Mouse (Mus musculus) cerebral cortex, adult 2 months (tissue): ENCODE measurements around the gene Olfr1432.

Source experiments
- WGBS: fragments of 180-500 bp; shearing (Covaris S2); methylation state at CpG from one replicate; pipeline ENCODE4 v1.1.7; 2018; 5-methylcytosine and 5-hydroxymethylcytosine counted together

Gene Olfr1432

DNA sequence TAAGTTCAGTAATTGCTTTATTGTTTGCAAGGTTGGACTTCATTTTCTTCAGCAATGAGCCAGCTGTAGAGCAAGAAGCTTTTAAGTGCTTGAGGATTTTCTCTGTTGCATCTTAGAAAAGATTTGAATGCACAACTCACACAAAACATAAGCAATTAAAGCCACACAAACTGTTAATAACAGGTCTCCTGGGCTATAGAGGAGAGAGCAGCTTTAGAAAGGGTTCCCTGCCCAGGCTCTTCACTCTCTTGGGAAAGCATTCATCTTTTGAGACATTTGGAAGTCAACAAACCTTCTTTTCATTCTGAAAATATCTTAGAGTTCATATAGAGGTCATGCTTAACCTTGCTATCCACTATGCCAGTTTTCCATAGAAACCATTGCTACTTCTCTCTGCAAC lies at the start of gene Olfr1432:
Gene Olfr1432, minus strand, starts transcription at position 101 of the 400 bp plus-strand sequence.

DNA sequence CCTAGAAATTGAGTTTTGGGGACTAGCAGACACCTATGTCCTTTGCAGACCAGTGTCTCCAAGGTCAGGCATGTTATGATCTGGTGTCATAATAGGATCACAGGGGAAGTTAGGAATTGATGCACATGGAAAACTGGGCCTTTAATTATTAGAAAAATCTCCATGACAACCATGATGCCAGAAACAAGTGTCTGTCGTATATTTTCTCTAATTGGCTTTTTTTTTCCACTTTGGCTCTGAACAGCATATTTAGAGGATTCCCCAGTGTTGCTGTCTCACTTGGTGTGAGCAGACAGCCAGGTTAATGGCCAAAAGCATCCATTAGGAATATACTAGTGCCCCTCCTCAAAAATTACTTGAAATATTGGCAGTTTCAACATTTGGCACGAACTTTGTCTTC lies 47.2 kb upstream of the Olfr1432 start, which contains the start of gene Olfr1434:
Gene Olfr1434, plus strand, starts transcription at position 301 of the 400 bp plus-strand sequence.
- 64% methylated on average over 2 of the region's 2 CpGs for WGBS

DNA sequence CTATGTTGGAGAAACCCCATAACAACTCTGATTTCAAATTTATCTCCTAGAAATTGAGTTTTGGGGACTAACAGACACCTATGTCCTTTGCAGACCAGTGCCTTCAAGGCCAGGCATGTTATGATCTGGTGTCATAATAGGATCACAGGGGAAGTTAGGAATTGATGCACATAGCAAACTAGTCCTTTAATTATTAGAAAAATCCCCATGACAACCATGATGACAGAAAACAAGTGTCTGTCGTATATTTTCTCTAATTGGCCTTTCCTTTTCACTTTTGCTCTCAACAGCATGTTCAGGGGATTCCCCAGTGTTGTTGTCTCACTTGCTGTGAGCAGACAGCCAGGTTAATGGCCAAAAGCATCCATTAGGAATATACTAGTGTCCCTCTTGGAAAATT lies 28.3 kb upstream of the Olfr1432 start, which contains the start of gene Olfr235:
Gene Olfr235, plus strand, starts transcription at position 301 of the 400 bp plus-strand sequence.
- WGBS: 63% methylated on average over 1 of the region's 1 CpGs

DNA sequence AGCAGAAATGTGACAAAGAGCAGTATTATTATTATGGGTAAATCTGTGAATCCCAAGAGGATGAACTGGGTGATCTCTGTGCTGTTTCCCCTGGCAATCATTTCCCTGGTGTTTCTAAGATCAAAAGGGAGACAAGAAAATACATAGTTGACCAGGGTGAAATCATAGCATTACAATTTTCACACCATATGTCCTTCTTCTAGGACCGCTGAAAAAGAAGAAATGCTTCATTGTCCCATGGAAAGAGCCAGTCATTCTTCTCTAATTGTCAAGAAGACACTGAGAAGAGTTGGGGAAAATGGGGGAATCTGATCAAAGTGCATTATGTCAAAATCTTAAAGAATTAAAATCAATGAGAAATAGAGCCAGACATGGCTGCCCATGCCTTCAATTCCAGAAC lies 9.2 kb upstream of the Olfr1432 start, which contains the start of gene Olfr262:
Gene Olfr262, minus strand, starts transcription at position 101 of the 400 bp plus-strand sequence.
- 84% methylated on average over 1 of the region's 1 CpGs for WGBS

DNA sequence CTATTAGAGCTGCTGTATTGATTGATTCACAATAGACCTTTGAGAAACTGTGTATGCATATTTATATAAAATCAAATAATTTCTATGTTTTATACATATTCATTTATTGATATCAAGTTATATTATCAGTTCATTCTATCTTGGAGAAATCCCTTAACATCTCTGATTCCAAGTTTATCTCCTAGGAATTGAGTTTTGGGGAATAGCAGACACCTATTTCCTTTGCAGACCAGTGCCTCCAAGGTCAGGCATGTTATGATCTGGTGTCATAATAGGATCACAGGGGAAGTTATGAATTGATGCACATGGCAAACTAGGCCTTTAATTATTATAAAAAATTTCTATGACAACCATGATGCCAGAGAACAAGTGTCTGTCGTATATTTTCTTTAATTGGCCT lies 32.1 kb downstream of the Olfr1432 start, which contains the start of gene Olfr1431:
Gene Olfr1431, plus strand, starts transcription at position 301 of the 400 bp plus-strand sequence.
- 67% methylated on average over 1 of the region's 1 CpGs for WGBS

DNA sequence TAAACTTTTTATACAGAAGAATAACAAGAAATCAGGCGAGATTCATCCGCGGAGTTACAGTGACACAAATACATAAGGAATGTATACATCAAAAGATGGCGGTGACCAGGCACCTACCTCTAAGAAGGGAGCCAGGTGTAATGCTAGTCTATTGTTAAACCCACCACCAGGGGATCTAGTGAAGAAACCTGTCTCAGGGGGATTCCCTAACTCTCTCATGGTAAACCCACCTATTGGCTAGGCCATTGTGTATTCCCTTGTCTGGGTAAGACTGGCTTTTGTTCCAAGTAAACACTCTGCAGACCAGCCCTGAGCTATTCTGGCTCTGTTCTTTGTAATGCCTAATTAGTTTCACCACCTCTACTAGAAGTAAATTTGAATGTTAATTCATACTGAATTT lies 33.3 kb downstream of the Olfr1432 start:
- WGBS: 86% methylated on average over 4 of the region's 4 CpGs
